Mouse (Mus musculus) adrenal gland, adult 2 months (tissue): ENCODE data around the gene Kras. TPM values are rescaled to one million over a fixed set of nuclear protein-coding genes. Genes with fewer than 3 reads are reported as not detected.

Source experiments
- DNase-seq: peaks from one replicate; pipeline ENCODE4 v3.0.0; 2021
- long read RNA-seq: library from polyadenylated mRNA; stranded (forward); transcript quantifications from one replicate; pipeline ENCODE4 v2.0.0, GENCODE M21; 2021
- polyA plus RNA-seq: library from polyadenylated mRNA; depleted of rRNA; stranded (reverse); fragments of >200 nt; gene quantifications from 2 replicates; pipeline ENCODE4 v1.2.3, GENCODE M21; 2012; rRNA removed
- total RNA-seq, 2 experiments: library from RNA; stranded (reverse); gene quantifications; 2 replicates each; pipeline ENCODE4 v1.2.3; 2021

Kras gene
- total RNA-seq (10 to 100 TPM; 32.3 to 46.6 TPM), polyA plus RNA-seq (2.7 and 3.2 TPM in 2 replicates)
- long read RNA-seq, full-length matches to known transcripts: 24 of 25 reads
- long read RNA-seq, partial matches to known transcripts: 0 of 25 reads
- long read RNA-seq, other reads (novel, unspliced or antisense): 1 of 25 reads

DNA sequence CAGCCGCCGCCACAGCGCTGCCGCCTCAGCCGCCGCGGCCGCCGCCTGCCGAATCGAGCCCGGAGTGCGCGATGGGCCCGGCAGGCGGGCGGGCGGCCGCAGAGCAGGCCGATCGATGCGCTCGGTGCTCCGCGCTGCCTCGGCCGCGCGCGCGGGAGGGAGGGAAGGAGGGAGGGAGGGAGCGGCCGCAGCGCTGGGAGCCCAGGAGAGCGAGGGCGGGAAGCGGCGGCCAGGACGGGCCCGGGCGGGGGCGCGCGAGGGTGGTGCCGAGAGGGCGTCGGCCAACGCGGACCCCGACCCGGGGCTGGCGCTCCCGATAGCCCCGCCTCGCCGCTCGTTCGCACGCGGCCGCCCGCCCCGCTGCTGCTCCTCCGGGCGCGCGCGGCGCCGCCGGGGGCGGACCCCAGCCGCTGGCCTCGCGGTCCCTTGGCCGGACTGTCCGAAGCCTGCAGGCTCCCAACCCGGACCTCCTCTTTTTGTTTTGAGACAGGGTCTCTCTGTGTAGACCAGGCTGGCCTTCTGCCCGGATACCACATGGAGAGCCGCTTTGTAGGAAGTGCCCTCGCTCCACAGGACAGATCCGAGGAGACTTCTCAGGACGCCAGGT lies at the start of gene Kras:
Gene Kras (minus strand): TSS at position 55 of the 607 bp plus-strand sequence.
- DNase-seq: peak; percentile 97

DNA sequence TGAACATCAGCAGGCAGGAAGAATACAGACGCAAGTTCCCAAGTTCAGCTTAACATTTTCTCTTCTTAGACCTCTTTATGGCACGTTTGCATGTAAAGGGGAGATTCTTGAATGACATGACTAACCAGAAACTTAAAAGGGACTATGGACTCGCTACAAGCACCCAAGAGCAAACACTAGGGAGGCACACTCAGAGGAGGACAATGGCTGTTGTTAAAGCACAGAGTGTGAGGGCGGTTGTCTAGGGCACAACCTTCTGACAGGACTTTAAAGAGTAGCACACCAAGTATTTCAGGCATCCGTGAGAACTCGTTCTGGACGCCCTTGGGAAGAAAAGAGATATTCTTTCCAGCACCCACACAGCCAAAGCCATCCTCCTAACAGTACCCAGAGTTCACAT lies 47.6 kb upstream of the Kras start:
- no peak for DNase-seq

DNA sequence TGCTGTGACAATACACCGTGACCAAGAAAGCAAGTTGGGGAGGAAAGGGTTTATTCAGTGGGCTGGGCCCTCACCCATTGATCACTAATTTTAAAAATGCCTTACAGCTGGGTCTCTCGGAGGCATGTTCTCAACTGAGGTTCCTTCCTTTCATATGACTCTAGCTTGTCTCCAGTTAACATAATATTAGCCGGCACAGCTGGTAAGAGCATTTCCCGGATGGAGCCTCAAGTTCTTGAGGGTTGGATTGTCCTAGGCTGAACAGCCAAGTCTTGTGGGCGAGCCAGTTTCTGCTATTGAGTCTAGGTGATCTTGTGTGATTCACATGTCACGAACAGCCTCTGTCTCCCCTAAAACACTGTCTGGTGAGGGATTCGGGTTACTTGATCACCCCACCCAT lies 46.9 kb upstream of the Kras start:
- no peak for DNase-seq

DNA sequence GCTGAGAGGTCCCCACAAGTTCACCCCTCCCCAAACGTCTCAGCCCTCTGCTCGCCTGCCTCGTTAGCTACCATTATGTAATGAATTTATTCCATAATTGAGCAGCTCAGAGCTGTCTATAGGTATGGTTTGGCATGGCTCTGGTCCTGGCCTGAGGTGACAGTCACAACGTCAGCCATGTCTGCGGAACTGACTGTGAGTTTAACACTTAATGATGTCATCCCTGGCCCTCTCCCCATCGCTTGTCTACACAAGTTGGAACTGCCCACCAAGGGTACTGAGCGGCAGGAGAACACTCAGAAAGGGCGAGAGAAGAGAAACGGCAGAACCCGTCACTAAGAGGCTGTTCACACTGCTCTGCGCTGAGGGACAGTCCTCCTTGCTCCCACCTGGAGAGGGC lies 45.1 kb upstream of the Kras start:
- no peak for DNase-seq

DNA sequence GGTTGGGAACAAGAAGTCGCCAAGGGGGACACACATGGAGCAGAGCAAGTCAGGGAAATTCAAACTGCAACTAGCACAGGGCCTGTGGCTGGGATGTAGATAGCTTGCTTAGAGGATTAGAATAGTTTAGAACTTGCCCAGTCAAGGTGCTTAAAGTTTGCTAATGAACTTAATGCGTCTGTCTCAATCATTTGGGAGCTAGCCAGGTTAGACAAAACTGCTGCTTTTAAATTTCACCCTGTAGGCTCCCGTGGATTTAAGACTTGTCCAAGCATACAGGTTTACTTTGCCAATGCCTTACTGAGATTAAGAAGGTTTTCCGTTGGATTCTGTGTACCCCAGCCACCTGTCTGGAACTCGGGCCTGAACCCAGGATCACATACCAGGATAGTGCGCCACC lies 43.1 kb upstream of the Kras start:
- no peak for DNase-seq

DNA sequence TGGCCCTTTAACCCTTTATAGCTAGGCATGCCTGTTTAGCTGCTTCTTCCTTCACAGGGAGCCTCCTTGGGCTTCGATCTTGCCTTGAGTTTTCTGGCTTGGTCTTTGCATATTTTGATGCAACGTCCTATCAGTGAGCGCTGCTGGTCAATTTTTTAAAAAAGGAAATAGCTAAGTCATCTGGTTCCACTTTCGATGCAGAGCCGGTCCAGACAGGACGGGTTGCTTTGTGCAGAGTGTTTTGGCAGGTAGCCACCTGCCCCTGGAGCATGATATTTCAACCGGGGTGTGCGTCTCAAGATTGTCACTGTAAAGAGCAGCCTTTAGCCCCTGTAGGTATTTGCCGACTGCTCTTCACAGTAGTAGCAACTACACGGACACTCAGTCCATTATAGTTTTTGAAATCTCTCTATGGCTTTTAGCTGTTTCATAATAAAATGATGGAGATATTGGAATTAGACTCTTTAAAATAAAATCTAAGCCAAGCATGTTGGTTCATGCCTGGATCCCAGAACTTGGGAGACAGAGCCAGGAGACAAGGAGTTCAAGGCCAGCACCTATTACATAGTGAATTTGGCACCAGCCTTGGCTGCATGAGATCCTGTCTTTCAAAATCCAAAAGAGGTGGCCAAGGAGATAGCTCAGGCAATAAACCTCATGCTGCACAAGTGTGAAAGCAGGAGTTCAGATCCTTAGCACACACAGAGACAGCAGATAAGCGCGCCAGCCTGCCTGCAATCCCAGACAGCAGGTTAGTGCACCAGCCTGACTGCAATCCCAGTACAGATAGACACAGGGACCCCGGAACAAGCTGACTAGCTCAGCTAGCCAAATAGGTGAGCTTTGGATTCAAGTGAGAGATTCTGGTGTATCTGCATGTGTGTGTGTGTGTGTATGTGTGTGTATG lies 41.6 kb upstream of the Kras start:
- peak; percentile 59 for DNase-seq

DNA sequence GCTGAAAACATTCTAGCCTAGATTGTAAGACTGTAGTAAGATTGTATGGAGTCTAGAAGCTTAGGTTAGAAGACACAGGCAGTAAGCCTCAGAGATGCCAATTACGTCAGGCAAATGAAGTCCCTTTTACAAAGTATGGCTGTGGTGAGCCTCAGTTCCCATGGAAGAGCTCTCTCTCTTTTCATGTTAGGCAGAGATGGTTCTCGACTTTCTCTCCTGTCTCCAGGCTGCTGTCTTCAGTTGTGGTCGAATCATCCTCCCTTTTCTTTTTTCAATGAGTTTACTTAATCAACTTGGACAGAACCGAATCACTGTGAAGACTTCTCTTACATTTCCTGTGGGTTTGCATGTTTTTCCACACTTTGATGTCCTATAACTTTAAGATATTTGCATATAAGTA lies 35.6 kb upstream of the Kras start:
- no peak for DNase-seq

DNA sequence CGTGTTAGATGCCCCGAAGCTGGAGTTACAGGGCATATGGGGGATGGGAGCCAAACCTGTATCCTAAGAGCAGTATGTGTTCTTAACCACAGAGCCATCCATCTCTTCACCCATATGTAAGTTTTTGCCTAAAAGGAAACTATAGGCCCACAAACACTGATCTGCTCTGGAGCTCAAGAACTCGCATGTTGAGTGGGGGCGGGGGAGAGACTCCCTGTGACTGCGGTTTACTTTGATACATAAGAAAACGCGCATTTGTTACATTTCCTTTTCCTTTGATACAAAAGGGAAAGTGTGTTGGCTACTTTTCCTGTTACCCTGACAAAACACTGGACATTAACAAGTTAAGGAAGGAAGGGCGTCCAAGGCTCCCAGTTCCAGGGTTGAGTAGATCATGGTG lies 34.2 kb upstream of the Kras start:
- DNase-seq: no peak

DNA sequence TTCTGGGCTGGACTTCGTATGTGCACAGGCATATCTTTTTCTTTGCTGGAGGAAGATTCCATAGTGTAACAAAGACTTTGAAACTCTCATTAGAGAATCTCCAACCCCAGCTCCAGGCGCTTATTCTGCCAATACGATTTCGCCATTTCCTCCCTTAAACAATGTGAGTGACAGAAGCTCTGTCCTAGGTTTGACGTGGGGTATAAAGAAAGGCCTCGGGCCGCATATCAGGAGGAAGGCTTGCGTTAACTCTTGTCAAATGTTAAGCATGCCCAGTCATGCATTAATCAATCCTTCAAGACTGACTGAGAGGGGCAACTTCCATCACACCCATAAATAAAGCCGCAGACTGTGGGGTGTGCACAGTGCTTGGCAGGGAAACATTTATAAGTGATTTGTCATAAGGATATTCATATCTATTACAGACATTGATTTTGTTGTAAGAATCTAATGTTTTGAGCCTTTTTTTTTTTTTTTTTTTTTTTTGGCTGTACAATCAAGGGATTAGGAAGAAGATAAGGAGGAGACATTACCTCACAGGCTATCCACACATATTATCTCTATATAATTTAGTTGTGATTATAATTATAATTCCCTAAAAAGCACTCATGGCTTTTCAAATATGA lies 27.2 kb upstream of the Kras start:
- no peak for DNase-seq

DNA sequence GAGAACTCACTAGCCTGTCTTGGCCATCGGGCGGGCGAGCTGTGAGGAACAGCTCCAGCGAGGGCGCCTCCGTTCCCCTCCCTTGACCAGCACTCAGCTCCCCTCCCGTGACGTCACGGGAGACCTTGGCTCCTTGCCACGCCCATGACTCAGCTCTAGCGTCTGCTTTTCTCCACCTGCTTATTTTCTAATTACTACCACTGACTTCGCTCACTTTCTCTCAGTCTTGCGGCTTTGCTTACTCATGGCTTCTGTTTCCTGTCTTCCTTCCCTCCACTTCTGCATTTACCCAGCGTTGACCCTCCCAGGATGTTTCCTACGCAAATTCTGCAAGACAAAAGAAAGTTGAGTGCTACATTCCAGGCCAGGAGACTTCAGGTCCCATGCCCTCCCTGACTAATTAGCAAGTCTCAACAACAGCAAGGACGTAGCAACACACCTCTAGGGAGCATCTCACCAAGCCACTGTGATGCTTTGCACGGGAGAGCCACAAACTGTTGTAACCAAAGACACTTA lies 26.3 kb upstream of the Kras start:
- DNase-seq: peak; percentile 93

DNA sequence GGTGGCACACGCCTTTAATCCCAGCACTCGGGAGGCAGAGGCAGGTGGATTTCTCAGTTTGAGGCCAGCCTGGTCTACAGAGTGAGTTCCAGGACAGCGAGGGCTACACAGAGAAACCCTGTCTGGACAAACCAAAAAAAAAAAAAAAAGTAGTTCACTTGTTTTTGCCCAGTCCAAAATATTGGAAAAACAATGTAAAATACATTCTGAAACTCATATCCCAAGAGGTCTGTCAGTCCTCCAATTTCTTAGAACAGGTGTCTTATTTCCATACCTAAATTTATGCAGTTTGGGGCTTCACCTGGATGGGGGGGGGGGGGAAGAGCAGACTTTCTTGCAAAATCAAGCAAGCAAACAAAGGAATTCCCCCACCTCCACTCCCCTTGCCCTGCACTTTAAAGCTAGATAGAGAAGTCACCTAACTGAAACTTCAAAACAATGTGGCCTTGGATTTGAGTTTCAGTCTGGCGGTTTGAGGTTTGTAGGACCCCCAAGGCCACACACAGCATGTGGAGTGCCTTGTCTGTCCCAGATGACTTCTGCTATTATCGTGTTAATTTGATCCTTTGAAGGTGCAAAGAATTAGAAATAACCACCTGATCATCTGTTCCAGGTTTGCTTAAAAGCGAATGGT lies 25.7 kb upstream of the Kras start:
- peak; percentile 48 for DNase-seq

DNA sequence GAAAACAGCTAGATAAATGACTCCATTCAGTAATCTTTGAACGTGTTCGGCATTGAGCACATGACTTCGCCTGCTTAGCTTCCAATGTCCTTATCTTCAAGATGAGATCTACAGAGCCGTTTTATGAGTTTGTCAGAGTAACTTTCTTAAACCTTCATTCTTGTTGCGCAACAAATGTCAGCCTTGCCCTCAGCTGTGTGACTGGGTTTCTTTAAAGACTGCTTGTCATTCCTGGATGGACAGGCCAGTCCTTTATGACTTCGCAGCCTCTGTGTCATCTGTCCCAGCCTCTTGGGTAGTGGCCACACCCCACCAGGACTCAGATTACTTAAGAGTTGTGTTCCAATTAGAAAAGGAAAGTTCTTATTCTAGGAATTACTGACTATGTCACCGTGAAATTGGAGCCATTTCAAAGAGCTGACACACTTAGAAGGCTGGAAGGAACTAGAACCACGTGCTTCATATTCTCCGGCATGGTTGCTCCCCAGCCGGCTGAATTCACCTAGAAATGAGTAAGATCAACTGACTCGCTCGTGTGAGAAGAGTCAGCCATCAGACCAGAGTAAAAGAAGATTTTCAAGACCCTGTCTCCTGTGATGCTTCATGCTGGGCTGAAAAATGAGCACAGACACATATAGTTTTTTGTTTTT lies 24.1 kb upstream of the Kras start:
- DNase-seq: peak; percentile 55

DNA sequence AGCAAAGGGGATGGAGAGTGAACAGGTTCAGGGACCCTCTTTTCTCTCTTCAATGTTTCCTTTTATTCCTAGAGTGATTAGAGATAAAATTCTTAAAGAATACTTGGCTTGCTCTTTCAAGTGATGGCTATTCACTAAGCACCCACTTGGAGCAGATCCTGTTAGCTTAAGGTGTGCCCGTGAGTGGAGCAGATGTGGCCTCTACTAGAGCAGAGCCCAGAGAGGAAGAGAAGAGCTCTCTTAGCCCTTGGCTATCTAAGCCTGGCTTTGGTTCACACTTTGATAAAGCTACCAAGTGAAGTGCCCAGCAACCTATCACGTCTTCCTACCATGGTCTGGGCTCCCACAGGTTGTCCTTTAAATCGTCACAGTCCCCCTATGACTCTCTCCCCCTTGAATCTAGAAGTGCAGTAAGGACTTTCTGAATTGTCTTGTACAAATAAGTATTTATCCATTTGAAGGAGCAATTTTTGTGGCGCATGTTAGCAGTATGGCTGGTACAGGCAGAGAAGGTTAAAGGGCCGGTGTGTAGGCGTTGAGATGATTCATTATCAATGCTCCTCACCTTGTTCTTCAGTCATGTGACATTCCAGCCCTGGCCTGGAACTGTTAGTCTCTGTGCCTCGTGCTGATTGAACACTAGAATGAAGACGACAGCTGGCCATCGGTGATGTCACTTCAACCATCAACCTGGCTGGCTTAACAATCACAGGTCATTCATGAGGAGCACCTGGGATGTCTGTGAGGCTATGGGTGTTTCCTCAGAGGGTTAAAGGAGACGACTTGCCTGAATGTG lies 22.3 kb upstream of the Kras start:
- DNase-seq: no peak

DNA sequence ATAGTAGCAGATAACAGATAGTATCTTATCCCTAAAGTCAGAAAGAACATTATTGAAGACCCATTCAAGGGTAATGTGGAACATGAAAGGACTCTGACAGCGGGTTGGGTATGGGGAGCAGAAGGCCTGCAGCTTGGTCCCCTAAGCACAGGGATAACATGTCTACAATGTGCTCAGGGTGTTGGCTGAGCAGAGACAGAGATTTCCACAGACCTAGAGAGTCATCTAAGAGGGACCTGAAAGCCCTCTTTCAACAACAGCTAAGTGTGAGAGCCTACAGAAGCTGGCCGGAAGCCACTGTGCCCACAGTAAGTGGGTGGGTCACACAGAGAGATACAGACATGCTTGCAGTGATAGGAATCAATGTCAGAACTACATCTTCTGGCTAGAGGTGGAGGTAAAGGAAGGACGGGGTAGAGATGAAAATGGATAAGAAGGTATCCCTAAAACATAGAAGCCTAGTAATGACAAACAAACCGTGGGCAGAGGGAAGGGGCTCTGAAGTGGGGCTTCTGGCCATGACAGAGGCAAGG lies 19.3 kb upstream of the Kras start:
- no peak for DNase-seq

DNA sequence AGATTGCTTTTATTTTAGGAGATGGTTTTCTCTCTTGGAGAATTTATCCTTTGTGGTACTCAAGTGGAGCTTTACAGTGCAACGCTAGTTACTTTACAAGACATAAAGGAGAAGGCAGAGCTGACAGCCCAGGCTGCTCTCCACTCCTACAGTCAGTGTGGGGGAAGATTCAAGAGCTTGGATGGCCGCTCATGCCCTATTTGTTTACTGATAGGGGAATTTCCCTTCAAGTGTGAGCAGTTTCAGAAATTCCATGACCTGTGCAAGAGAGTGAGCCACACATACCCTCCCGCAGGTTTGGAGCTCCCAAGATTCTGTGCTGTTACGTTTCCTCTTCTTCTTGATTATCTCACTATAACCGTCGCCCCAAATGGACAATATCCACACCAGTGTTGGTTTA lies 17.7 kb upstream of the Kras start:
- DNase-seq: no peak

DNA sequence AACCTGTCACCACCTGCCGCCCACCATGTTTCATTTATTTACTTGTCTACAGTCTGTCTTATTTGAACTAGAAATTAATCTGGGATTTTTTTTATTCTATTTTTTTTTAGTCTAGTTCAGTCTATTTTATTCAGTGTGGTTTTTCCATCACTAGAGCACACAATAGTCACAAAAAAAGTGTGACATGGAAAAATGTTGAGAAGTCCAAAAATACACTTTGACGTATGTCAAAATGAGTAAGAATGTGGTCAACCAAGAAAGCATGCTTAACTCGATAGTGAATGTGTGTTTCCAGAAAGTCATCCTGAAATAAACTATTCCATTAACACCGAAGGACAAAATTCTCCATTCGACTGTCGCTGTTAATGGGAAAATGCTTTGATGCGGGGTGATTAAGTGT lies 12.3 kb upstream of the Kras start:
- DNase-seq: no peak

DNA sequence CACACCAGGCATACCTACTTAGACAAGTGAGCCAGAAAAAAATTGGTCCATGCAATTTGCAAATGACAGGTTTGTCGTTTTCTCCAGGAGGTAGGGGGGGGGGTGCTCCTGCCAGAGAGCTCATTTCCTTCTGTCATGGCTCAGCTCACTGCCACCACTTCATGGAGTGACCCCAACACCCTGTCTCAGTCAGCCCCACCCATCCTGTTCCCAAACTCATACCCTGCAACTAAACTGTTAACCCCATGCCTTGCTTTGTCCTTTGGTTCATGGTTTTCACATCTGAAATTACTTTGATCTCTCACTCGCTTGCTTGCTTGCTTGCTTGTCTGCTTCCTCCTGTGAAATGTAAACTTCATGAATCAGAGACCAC lies 6.6 kb upstream of the Kras start:
- no peak for DNase-seq

DNA sequence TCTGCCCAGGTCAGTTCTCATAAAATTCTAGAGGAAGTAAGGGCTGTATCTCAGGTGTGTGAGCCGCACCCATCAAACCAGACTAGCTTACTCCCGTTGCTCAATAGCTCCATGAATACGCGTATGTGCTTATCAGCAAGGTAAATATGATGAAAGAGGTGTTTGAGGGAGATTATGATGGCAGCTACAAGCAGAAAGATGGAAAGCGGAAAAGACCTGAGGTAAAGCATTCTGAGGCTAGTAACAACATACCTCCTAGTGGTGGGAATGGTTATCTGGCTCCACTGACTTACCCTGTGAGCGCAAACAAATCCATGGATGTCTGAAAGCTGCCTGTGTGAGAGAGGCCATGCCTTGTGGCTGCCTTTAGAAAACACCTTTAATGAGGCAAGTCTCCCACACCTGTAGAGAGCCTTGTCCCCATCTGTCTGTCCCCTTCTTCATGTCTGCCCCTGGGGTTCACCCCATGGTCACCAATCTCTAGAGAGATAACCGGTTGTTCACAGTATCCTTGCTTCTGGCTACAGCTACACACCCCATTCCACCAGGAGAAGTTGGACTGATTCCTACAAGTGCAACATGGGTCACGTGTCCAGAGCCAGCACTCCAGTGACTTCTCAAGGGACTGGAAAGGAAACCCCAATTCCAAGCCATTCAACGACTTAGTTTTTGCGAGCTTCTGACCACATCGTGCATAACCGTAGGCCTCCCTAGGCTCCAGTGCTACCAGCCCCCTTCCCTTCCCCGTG lies 6.1 kb upstream of the Kras start:
- peak; percentile 17 for DNase-seq

DNA sequence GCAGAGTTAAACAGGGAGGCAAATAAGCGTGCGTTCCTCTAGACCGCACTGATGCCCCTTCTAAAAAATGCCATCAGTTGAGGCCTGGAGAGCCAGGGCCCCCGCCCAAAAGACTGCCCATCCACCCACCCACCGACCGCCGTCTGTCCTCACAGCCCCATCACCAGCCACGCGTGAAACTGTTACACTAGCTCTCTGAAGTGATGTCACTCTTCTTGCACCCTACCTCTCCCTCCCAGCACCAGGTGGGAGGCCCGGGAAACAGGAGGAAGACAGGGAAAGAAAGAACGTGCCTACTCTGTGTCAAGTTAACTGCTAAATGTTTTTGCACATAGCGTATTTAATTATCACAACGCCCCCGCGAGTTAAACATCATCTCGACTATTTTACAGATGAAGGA lies 781 bp upstream of the Kras start:
- no peak for DNase-seq
